Mouse (Mus musculus) layer of hippocampus, adult 8-10 months (tissue): ENCODE measurements around the gene Rhbg. TPM values are rescaled to one million over a fixed set of nuclear protein-coding genes. Genes with fewer than 3 reads are reported as not detected.

Experiments used
- microRNA-seq, 2 experiments: library from miRNA; unstranded; fragments of <30 nt; microRNA quantifications; one replicate each; pipeline ENCODE4 v1.2.0; 2022
- total RNA-seq, 4 experiments: library from RNA; stranded (reverse); gene quantifications; 2 replicates each; pipeline ENCODE4 v1.2.4; 2022

Gene Rhbg
- total RNA-seq, 4 experiments from 2014 or later, result not detected

Small RNA genes lying within 50 kb of the gene (microRNA-seq; reads per million reads assigned to microRNA genes)
- gene Gm25641 (0 reads per million in 2 experiments), gene Mir3093 (43.1 to 50.8 reads per million in 2 experiments), gene Mir9-1 (0 reads per million in 2 experiments)

Other genes starting within 250 kb of the Rhbg start
- gene Hapln2, start 227.1 kb downstream of the Rhbg start, total RNA-seq, result 10 to 100 TPM; 26.0 to 34.3 (median 29.3) TPM
- gene Gpatch4, start 211.6 kb downstream of the Rhbg start, total RNA-seq, result 10 to 100 TPM; 14.0 to 19.9 (median 16.1) TPM
- gene Naxe, start 196.2 kb downstream of the Rhbg start, total RNA-seq, result 10 to 100 TPM; 67.5 to 89.0 (median 81.9) TPM
- not detected for gene Ttc24, start 176.4 kb downstream of the Rhbg start, total RNA-seq
- 1 to 10 TPM in 1 of 4 experiments, under 1 TPM in 3; 0.12 to 1.2 (median 0.56) TPM for gene Iqgap3, start 172.7 kb downstream of the Rhbg start, total RNA-seq
- 100 to 1,000 TPM; 189 to 206 (median 196) TPM for gene Mef2d, start 112.3 kb downstream of the Rhbg start, total RNA-seq
- gene Gm38392, start 32.5 kb upstream of the Rhbg start, total RNA-seq, result under 1 TPM in 2 of 4 experiments, not detected in 2; 0.45 to 0.54 TPM
- 1 to 10 TPM; 4.0 to 7.0 (median 4.4) TPM for gene Tsacc, start 42.3 kb upstream of the Rhbg start, total RNA-seq
- gene Cct3, start 42.4 kb upstream of the Rhbg start, total RNA-seq, result 100 to 1,000 TPM; 172 to 207 (median 187) TPM
- 100 to 1,000 TPM in 2 of 4 experiments, 10 to 100 TPM in 2; 92.1 to 138 (median 99.4) TPM for gene Glmp, start 70.3 kb upstream of the Rhbg start, total RNA-seq
- gene Tmem79, start 81.4 kb upstream of the Rhbg start, total RNA-seq, result 1 to 10 TPM; 1.3 to 2.7 (median 1.7) TPM
- 10 to 100 TPM; 68.5 to 94.9 (median 74.2) TPM for gene Smg5, start 81.6 kb upstream of the Rhbg start, total RNA-seq
- 10 to 100 TPM; 16.8 to 25.2 (median 19.3) TPM for gene Paqr6, start 109.9 kb upstream of the Rhbg start, total RNA-seq
- gene Bglap3, start 118.0 kb upstream of the Rhbg start, total RNA-seq, result 1 to 10 TPM; 1.0 to 2.5 (median 2.0) TPM
- gene Bglap2, start 124.0 kb upstream of the Rhbg start, total RNA-seq, result 1 to 10 TPM in 2 of 4 experiments, not detected in 2; 1.6 to 2.8 TPM
- gene Bglap, start 129.8 kb upstream of the Rhbg start, total RNA-seq, result 1 to 10 TPM in 1 of 4 experiments, not detected in 3; 1.3 TPM
- gene Pmf1, start 155.6 kb upstream of the Rhbg start, total RNA-seq, result 1 to 10 TPM; 5.5 to 8.3 (median 6.0) TPM
- gene Slc25a44, start 170.4 kb upstream of the Rhbg start, total RNA-seq, result 10 to 100 TPM; 66.0 to 72.8 (median 68.6) TPM
- gene Sema4a, start 206.5 kb upstream of the Rhbg start, total RNA-seq, result 10 to 100 TPM; 43.0 to 52.1 (median 50.8) TPM